Mouse (Mus musculus) brain, embryonic 14.5 days (tissue): ENCODE results near the gene Gm27029.
A peak's percentile ranks its signal among the peaks of the same experiment; 100 is the strongest.

Experiments used
- CTCF ChIP-seq: fragments of 200-500 bp; IDR thresholded peaks from 2 replicates; pipeline ENCODE4 v1.5.1; 2012; ENCODE audit warnings: inconsistent platforms, mild to moderate bottlenecking, moderate library complexity, borderline replicate concordance; ENCODE audit not compliant: insufficient read depth, insufficient read length; ENCODE audit errors: extremely low read depth
- POLR2A ChIP-seq: fragments of 200-500 bp; IDR thresholded peaks from 2 replicates; pipeline ENCODE4 v1.6.1; 2012; ENCODE audit warnings: mild to moderate bottlenecking, inconsistent platforms, borderline replicate concordance; ENCODE audit not compliant: poor library complexity, insufficient read depth, insufficient read length, severe bottlenecking; ENCODE audit errors: extremely low read depth

DNA sequence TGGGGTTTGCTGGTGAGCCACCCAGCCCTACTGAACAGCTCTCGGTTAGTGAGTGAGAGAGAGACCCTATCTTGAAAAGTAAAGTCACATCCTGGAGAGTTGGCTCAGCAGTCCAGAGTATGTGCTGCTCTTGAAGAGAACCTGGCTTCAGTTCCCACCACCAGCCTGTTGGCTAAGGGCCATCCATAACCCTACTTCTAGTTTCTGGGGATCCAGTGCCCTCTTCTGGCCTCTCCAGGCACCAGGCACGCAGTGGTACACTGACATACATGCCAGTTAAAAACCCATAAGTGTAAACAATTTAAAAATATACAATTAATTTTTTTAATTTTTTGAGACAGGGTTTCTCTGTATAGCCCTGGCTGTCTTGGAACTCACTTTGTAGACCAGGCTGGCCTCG lies 25.8 kb upstream of the Gm27029 start:
- TF ChIP-seq POLR2A (no peak), CTCF (peak; percentile 25; the same call in 1 of the 2 replicates)
